Mouse (Mus musculus): ENCODE results near the gene Amotl2.
A peak's percentile ranks its signal among the peaks of the same experiment; 100 is the strongest.
"Not testable (repeated sequence)": the region's sequence is repeated elsewhere in the genome, so short reads cannot be mapped to it uniquely, and the experiment has no call there.

The Amotl2 gene

GRCm38 (mm10) chr9:102735996-102736395, 19.5 kb downstream of the Amotl2 start:
- no peak for DNase-seq

- no peak for DNase-seq
Measured at GRCm38 (mm10) chr9:102737405-102737804, 20.9 kb downstream of the Amotl2 start.

- DNase-seq: no peak
Measured at GRCm38 (mm10) chr9:102746753-102747152, 30.3 kb downstream of the Amotl2 start.

GRCm38 (mm10) chr9:102747902-102748301, 31.4 kb downstream of the Amotl2 start:
- DNase-seq: no peak

GRCm38 (mm10) chr9:102749216-102749615, 32.7 kb downstream of the Amotl2 start:
- DNase-seq: no peak

- no peak for DNase-seq
Measured at GRCm38 (mm10) chr9:102751632-102752303, 35.3 kb downstream of the Amotl2 start.

- DNase-seq: no peak
Measured at GRCm38 (mm10) chr9:102753299-102753698, 36.8 kb downstream of the Amotl2 start.

GRCm38 (mm10) chr9:102755161-102755560, 38.7 kb downstream of the Amotl2 start:
- DNase-seq: no peak

GRCm38 (mm10) chr9:102755591-102756270, 39.3 kb downstream of the Amotl2 start:
- DNase-seq: no peak

GRCm38 (mm10) chr9:102756352-102756751, 39.9 kb downstream of the Amotl2 start:
- no peak for DNase-seq

GRCm38 (mm10) chr9:102758851-102759250, 42.4 kb downstream of the Amotl2 start:
- DNase-seq: no peak

GRCm38 (mm10) chr9:102759581-102760001, 43.1 kb downstream of the Amotl2 start:
- DNase-seq: no peak

- DNase-seq: no peak
Measured at GRCm38 (mm10) chr9:102761599-102761998, 45.1 kb downstream of the Amotl2 start.

- no peak for DNase-seq
Measured at GRCm38 (mm10) chr9:102762836-102763235, 46.4 kb downstream of the Amotl2 start.

- no peak for DNase-seq
Measured at GRCm38 (mm10) chr9:102763520-102763919, 47.0 kb downstream of the Amotl2 start.

- not testable (repeated sequence) for DNase-seq
Measured at GRCm38 (mm10) chr9:102764540-102764939, 48.1 kb downstream of the Amotl2 start.

- no peak for DNase-seq
Measured at GRCm38 (mm10) chr9:102766741-102767140, 50.3 kb downstream of the Amotl2 start.

GRCm38 (mm10) chr9:102769257-102769656, 52.8 kb downstream of the Amotl2 start:
- DNase-seq: no peak

GRCm38 (mm10) chr9:102770190-102770589, 53.7 kb downstream of the Amotl2 start:
- DNase-seq: no peak

GRCm38 (mm10) chr9:102771308-102771895, 54.9 kb downstream of the Amotl2 start:
- DNase-seq: no peak

- no peak for DNase-seq
Measured at GRCm38 (mm10) chr9:102777631-102778591, 61.4 kb downstream of the Amotl2 start.

- peak; percentile 55 for DNase-seq
Measured at GRCm38 (mm10) chr9:102779493-102779892, 63.0 kb downstream of the Amotl2 start.
